Mouse (Mus musculus) megakaryocyte, embryonic 14.5 days (primary cell): ENCODE measurements around the gene Prkd1. TPM values are rescaled to one million over a fixed set of nuclear protein-coding genes. Genes with fewer than 3 reads are reported as not detected.

Experiments
- H3K27me3 ChIP-seq: replicated peaks from 2 replicates; pipeline ENCODE3; 2012; ENCODE audit warnings: inconsistent platforms
- H3K36me3 ChIP-seq: replicated peaks from 2 replicates; pipeline ENCODE3; 2012; ENCODE audit warnings: low read length, inconsistent platforms, mixed read lengths
- H3K4me1 ChIP-seq: 2 replicates; pipeline ENCODE4 v1.6.1; 2012; ENCODE audit warnings: inconsistent platforms
- H3K4me3 ChIP-seq: replicated peaks from 2 replicates; pipeline ENCODE3; 2012; ENCODE audit warnings: moderate library complexity, mild to moderate bottlenecking, inconsistent platforms
- H3K9me3 ChIP-seq: 2 replicates; pipeline ENCODE4 v1.6.1; 2012; ENCODE audit warnings: inconsistent platforms
- FLI1 ChIP-seq: IDR thresholded peaks from 2 replicates; pipeline ENCODE4 v1.6.1; 2012; ENCODE audit warnings: low read length, inconsistent platforms, mixed read lengths
- GATA1 ChIP-seq: IDR thresholded peaks from 3 replicates; pipeline ENCODE4 v1.6.1; 2012; ENCODE audit warnings: mixed read lengths, low read length, inconsistent platforms, borderline replicate concordance
- polyA plus RNA-seq: library from polyadenylated mRNA; stranded (reverse); fragments of >175 nt; gene quantifications from 2 replicates; pipeline ENCODE4 v1.2.3, GENCODE M21; 2012; ENCODE audit warnings: low replicate concordance; ENCODE audit not compliant: insufficient read depth

The Prkd1 gene
- polyA plus RNA-seq, 1 experiment = not detected

DNA sequence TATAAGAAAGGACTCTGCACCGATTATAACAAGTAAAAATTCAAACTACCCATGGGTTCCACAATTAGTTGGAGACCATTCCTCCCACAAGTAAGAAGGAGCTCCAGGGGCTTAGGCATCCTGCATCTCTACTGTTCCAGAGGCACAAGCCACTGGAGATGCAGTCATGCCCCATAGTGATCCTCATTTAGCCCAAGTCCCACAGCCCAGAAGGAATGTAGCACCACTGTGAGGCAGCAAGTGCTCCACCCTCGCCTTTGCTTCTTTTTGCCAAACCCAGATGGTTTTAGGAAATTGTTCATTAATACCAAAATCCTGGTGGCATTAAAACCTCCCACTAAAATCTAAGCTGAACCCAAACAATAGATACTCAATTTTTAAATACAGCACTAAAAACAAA is 111.1 kb downstream of the Prkd1 start:
- Histone ChIP-seq H3K27me3 (no peaks in the 10 kb centered on the region), H3K4me1 (no peaks in the 10 kb centered on the region), H3K9me3 (peaks cover 1% of the 10 kb centered on the region), H3K4me3 (no peak overlapping the region), H3K36me3 (no peaks in the 10 kb centered on the region)
- no peak for TF ChIP-seq GATA1

DNA sequence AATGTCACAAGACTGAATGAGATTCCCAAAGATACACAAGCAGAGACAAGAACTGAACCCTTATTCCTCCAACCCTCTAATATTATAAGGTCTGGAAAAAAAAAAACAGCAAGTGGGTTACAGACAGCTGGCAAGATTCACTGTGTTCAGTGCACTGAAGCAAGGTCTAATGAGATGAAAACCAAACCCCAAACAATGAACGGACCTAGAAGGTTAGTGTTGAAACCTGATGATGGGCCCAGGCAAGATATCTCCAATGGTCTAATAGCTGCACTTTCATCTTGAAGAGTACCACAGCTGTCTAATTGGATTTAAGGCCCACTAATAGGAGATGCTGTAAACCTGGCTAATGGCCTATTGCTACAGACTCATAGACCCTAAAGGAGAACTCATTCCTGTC is 111.9 kb downstream of the Prkd1 start:
- H3K27me3 ChIP-seq = no peaks in the 10 kb centered on the region
- no peak for TF ChIP-seq FLI1
- H3K4me1 ChIP-seq = no peaks in the 10 kb centered on the region
- H3K4me3 ChIP-seq = no peak overlapping the region
- peaks cover 3% of the 10 kb centered on the region for H3K9me3 ChIP-seq
- no peaks in the 10 kb centered on the region for H3K36me3 ChIP-seq

GRCm38 (mm10) chr12:50528633-50529032 is 120.3 kb downstream of the Prkd1 start:
- no peaks in the 10 kb centered on the region for H3K36me3 ChIP-seq
- peaks cover 3% of the 10 kb centered on the region for H3K9me3 ChIP-seq
- no peaks in the 10 kb centered on the region for H3K4me1 ChIP-seq
- TF ChIP-seq GATA1 (no peak), FLI1 (no peak)
- no peaks in the 10 kb centered on the region for H3K27me3 ChIP-seq
- no peak overlapping the region for H3K4me3 ChIP-seq

- no peaks in the 10 kb centered on the region for H3K36me3 ChIP-seq
- H3K4me1 ChIP-seq = no peaks in the 10 kb centered on the region
- no peak for TF ChIP-seq FLI1
- TF ChIP-seq GATA1 = no peak
- H3K4me3 ChIP-seq = no peak overlapping the region
- H3K27me3 ChIP-seq = no peaks in the 10 kb centered on the region
- no peaks in the 10 kb centered on the region for H3K9me3 ChIP-seq
Observed at GRCm38 (mm10) chr12:50524061-50524460, 124.8 kb downstream of the Prkd1 start.

- Histone ChIP-seq H3K4me3 (no peak overlapping the region), H3K36me3 (no peaks in the 10 kb centered on the region)
Observed at GRCm38 (mm10) chr12:50514526-50514925, 134.4 kb downstream of the Prkd1 start.

GRCm38 (mm10) chr12:50511486-50512225 is 137.2 kb downstream of the Prkd1 start:
- Histone ChIP-seq H3K9me3 (no peaks in the 10 kb centered on the region), H3K4me1 (no peaks in the 10 kb centered on the region), H3K27me3 (no peaks in the 10 kb centered on the region), H3K36me3 (no peaks in the 10 kb centered on the region), H3K4me3 (no peak overlapping the region)
- TF ChIP-seq FLI1 (no peak), GATA1 (no peak)

More at GRCm38 (mm10) chr12:50514526-50514925, 134.4 kb downstream of the Prkd1 start:
- Histone ChIP-seq H3K27me3 (no peaks in the 10 kb centered on the region), H3K4me1 (no peaks in the 10 kb centered on the region), H3K9me3 (0 out of 2 replicates have a peak, but pooled peaks cover 3% of the 10 kb centered on the region)
- TF ChIP-seq GATA1 (no peak), FLI1 (no peak)

DNA sequence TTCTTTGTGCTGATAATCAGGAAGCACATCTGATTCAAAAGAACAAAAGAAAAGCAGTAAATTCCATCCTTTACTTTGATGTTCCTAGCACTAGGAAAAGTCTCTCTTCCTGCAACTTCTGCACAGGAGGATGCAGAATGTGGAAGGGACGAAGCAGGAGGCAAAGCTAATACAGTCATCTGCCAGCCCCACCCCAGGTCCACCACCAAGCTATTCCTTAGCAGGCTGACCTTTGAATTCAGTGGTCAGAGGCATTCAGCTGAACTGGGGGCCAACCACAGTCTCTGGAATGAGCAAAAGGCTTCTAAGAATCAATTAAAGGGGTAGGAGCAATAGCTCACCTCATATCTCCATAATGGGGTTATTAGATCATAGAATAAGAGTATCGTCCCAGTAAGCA is 140.1 kb downstream of the Prkd1 start:
- H3K9me3 ChIP-seq = 0 out of 2 replicates have a peak, but pooled peaks cover 3% of the 10 kb centered on the region
- no peaks in the 10 kb centered on the region for H3K4me1 ChIP-seq
- H3K27me3 ChIP-seq = no peaks in the 10 kb centered on the region
- H3K36me3 ChIP-seq = no peaks in the 10 kb centered on the region
- no peak overlapping the region for H3K4me3 ChIP-seq
- TF ChIP-seq GATA1 (no peak), FLI1 (no peak)

- TF ChIP-seq GATA1 (no peak), FLI1 (no peak)
- peaks cover 10% of the 10 kb centered on the region; the same call in 1 of the 2 replicates for H3K9me3 ChIP-seq
- H3K4me1 ChIP-seq = no peaks in the 10 kb centered on the region
- H3K4me3 ChIP-seq = no peak overlapping the region
- no peaks in the 10 kb centered on the region for H3K36me3 ChIP-seq
- no peaks in the 10 kb centered on the region for H3K27me3 ChIP-seq
Observed at GRCm38 (mm10) chr12:50499796-50500504, 148.9 kb downstream of the Prkd1 start.

- H3K27me3 ChIP-seq = no peaks in the 10 kb centered on the region
Observed at GRCm38 (mm10) chr12:50496006-50496405, 152.9 kb downstream of the Prkd1 start.

DNA sequence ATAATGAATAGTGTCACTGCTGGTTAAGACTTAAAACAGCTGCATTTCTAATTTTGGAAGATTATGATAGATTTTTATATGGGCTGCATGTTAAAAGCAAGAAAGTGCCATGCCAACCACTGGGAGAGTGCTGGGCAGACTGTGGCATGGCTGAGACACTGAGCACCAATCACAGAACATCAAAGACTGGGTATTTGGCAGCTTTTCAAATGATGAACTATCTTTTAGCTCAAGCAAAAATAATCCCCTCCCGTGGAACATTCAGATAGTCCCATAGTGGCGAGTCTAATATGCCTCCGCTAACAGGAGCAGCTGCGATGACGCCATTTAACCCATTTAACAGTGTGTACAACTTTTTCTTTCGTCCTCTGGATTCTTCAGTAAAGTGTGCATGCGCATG is 169.1 kb downstream of the Prkd1 start:
- H3K9me3 ChIP-seq = no peaks in the 10 kb centered on the region
- H3K4me1 ChIP-seq = no peaks in the 10 kb centered on the region
- no peaks in the 10 kb centered on the region for H3K27me3 ChIP-seq
- TF ChIP-seq GATA1 (no peak), FLI1 (no peak)
- H3K36me3 ChIP-seq = no peaks in the 10 kb centered on the region
- H3K4me3 ChIP-seq = no peak overlapping the region

More at GRCm38 (mm10) chr12:50496006-50496405, 152.9 kb downstream of the Prkd1 start:
- TF ChIP-seq FLI1 (no peak), GATA1 (no peak)
- no peaks in the 10 kb centered on the region for H3K4me1 ChIP-seq
- no peaks in the 10 kb centered on the region for H3K36me3 ChIP-seq
- peaks cover 6% of the 10 kb centered on the region; the same call in 1 of the 2 replicates for H3K9me3 ChIP-seq
- H3K4me3 ChIP-seq = no peak overlapping the region
